Mouse (Mus musculus) heart, adult 2 months (tissue): ENCODE results near the gene 9930022D16Rik. TPM values are rescaled to one million over a fixed set of nuclear protein-coding genes. Genes with fewer than 3 reads are reported as not detected.

Experiments
- DNase-seq, 2 experiments: peaks; one replicate each; pipeline ENCODE4 v3.0.0; 2021
- H3K27ac ChIP-seq: fragments of 200-600 bp; 2 replicates; pipeline ENCODE4 v1.8.1; 2022
- H3K27me3 ChIP-seq: fragments of 200-500 bp; 2 replicates; pipeline ENCODE4 v1.6.1; 2012; ENCODE audit warnings: mild to moderate bottlenecking, low read length, inconsistent platforms, mixed read lengths; ENCODE audit not compliant: control insufficient read depth, insufficient read depth
- H3K36me3 ChIP-seq: fragments of 200-500 bp; 2 replicates; pipeline ENCODE4 v1.6.1; 2012; ENCODE audit warnings: low read length, inconsistent platforms; ENCODE audit not compliant: control insufficient read depth, insufficient read depth
- H3K4me1 ChIP-seq: fragments of 200-500 bp; 2 replicates; pipeline ENCODE4 v1.6.1; 2011; ENCODE audit warnings: low read length; ENCODE audit not compliant: control insufficient read depth, insufficient read depth
- H3K4me3 ChIP-seq: fragments of 200-600 bp; 2 replicates; pipeline ENCODE4 v1.8.1; 2022
- H3K79me2 ChIP-seq: fragments of 200-500 bp; replicated peaks from 2 replicates; pipeline ENCODE4 v1.6.1; 2012; ENCODE audit warnings: mild to moderate bottlenecking, inconsistent platforms, low read length, moderate library complexity, mixed read lengths; ENCODE audit not compliant: control insufficient read depth, insufficient read depth
- H3K9ac ChIP-seq: fragments of 200-500 bp; 2 replicates; pipeline ENCODE4 v1.6.1; 2012; ENCODE audit warnings: low read depth, mild to moderate bottlenecking, control low read depth, inconsistent platforms, low read length, mixed read lengths
- CTCF ChIP-seq: fragments of 200-600 bp; IDR thresholded peaks from 2 replicates; pipeline ENCODE4 v1.8.1; 2022; ENCODE audit warnings: antibody characterized with exemption, mild to moderate bottlenecking, moderate library complexity
- EP300 ChIP-seq: fragments of 200-500 bp; IDR thresholded peaks from 2 replicates; pipeline ENCODE4 v1.6.1; 2011; ENCODE audit warnings: low read depth, low read length, control low read depth; ENCODE audit not compliant: insufficient read depth
- POLR2A ChIP-seq: fragments of 200-500 bp; IDR thresholded peaks from 2 replicates; pipeline ENCODE4 v1.6.1; 2011; ENCODE audit warnings: mild to moderate bottlenecking, low read depth, low read length, control low read depth; ENCODE audit not compliant: insufficient read depth
- WGBS: fragments of 180-500 bp; shearing (Covaris S2); methylation state at CpG from one replicate; pipeline ENCODE4 v1.1.7; 2018; 5-methylcytosine and 5-hydroxymethylcytosine counted together
- intact Hi-C: fragments of 180-260 bp; cut with DNase I; formaldehyde crosslinking; loops from one replicate; pipeline ENCODE4 v1.15.1; 2025
- polyA plus RNA-seq: library from polyadenylated mRNA; depleted of rRNA; stranded (reverse); fragments of >200 nt; gene quantifications from 2 replicates; pipeline ENCODE4 v1.2.3, GENCODE M21; 2012
- total RNA-seq, 2 experiments: library from RNA; stranded (reverse); gene quantifications; 2 replicates each; pipeline ENCODE4 v1.2.3; 2021

9930022D16Rik gene
- total and polyA plus RNA-seq, 3 experiments: not detected

DNA sequence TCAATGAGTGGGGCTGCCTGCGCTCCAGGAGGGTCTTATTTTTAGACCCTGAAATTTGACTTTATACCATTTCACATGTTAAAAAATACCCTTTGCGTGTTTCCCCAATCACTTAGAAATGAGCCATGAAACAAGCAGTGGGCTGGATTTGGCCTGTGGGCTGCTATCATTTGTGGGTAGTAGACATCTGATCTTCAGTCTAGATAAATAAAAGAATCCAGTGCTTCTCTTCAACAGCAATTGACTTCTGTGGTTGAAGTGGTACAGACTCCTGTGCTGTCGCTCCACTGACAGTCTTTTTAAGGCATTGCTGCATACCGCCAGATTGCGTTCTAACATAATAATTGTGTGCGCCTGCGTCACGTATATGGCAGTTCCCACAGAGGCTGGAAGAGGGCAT lies 28.4 kb upstream of the 9930022D16Rik start:
- Histone ChIP-seq H3K9ac (no peak overlapping the region), H3K27ac (no peak overlapping the region), H3K27me3 (no peaks in the 10 kb centered on the region), H3K36me3 (peaks cover 6% of the 10 kb centered on the region), H3K4me1 (peaks cover 12% of the 10 kb centered on the region), H3K79me2 (peaks cover 10% of the 10 kb centered on the region), H3K4me3 (no peak overlapping the region)
- TF ChIP-seq POLR2A (no peak), CTCF (no peak)
- intact Hi-C loops: no loop called here
- 95% methylated on average over 8 of the region's 8 CpGs for WGBS
- DNase-seq: no peak

DNA sequence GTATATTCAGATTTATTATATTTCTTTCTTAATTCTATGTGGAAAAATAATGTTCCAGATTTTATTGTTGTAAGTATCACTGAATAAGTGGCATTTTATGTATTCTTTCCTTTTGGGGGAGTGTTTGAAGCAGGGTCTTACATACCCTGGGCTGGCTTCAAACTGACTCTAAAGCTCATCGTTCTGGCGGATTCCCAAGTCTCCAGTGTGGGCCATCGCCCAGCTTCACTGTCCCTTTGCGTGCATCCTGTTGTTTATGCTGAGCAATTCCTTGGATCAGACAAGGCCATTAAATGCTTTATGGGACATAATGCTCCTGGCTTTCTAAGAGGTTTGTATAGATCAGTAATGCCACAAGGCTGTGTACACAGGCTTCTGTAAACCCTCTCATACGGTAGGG lies 24.7 kb upstream of the 9930022D16Rik start:
- peaks cover 3% of the 10 kb centered on the region; the same call in 1 of the 2 replicates for H3K36me3 ChIP-seq
- intact Hi-C loops: no loop called here
- H3K4me3 ChIP-seq: no peak overlapping the region
- H3K79me2 ChIP-seq: peaks cover 5% of the 10 kb centered on the region
- TF ChIP-seq CTCF: no peak
- TF ChIP-seq EP300: no peak
- TF ChIP-seq POLR2A: no peak
- no peak overlapping the region for H3K9ac ChIP-seq
- no peak overlapping the region for H3K27ac ChIP-seq
- 66% methylated on average over 5 of the region's 5 CpGs for WGBS
- H3K4me1 ChIP-seq: peaks cover 3% of the 10 kb centered on the region
- no peak for DNase-seq
- no peaks in the 10 kb centered on the region for H3K27me3 ChIP-seq

DNA sequence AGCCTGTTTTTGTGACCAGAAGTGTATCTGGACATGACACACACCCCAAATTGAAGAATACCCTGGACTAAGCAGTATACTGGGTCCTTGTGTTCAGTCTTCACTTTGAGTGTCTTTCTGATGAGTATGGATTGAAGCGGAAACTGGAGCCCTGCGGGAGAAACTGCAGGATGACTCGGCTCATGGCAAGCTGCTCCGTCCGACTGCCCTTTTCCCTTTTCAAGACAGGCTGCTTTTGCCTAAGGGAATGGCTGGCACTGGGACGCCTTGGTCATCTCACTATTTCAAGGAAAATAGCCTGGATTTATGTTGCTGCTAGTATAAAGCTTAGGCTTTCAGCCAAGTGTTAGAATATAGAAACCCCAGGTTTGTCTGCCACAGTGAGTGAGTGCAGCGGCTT lies 22.5 kb upstream of the 9930022D16Rik start:
- Histone ChIP-seq H3K36me3 (peaks cover 3% of the 10 kb centered on the region; the same call in 1 of the 2 replicates), H3K27me3 (no peaks in the 10 kb centered on the region), H3K4me1 (peaks cover 5% of the 10 kb centered on the region), H3K27ac (no peak overlapping the region), H3K79me2 (peaks cover 5% of the 10 kb centered on the region), H3K4me3 (no peak overlapping the region), H3K9ac (no peak overlapping the region)
- TF ChIP-seq EP300 (no peak), POLR2A (no peak), CTCF (no peak)
- intact Hi-C loops: no loop called here
- no peak for DNase-seq
- 82% methylated on average over 7 of the region's 7 CpGs for WGBS

DNA sequence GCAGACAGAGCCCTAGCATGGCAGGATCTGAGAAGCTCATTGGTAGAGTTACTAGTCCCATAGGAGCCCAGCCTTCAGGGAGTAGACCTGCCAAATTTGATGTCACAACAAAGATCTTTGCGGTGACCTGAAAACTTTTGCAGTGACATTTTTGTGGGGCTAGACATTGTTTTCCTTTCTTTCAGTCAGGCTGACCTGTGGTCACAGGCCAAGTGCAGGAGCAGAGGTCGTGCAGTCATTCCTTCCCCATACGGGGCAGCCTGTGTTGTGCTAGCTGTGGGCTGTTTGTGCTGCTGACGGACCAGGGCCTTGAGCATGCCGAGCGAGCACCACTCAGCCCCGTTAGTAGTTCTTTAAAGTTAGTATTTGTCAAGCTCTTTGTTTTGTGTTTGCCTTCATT lies 22.0 kb upstream of the 9930022D16Rik start:
- Histone ChIP-seq H3K27ac (no peak overlapping the region), H3K9ac (no peak overlapping the region), H3K36me3 (peaks cover 3% of the 10 kb centered on the region; the same call in 1 of the 2 replicates), H3K4me3 (no peak overlapping the region), H3K79me2 (peaks cover 5% of the 10 kb centered on the region), H3K27me3 (no peaks in the 10 kb centered on the region), H3K4me1 (peaks cover 5% of the 10 kb centered on the region)
- TF ChIP-seq CTCF (no peak), POLR2A (no peak), EP300 (no peak)
- intact Hi-C loops: no loop called here
- no peak for DNase-seq
- 67% methylated on average over 7 of the region's 7 CpGs for WGBS

DNA sequence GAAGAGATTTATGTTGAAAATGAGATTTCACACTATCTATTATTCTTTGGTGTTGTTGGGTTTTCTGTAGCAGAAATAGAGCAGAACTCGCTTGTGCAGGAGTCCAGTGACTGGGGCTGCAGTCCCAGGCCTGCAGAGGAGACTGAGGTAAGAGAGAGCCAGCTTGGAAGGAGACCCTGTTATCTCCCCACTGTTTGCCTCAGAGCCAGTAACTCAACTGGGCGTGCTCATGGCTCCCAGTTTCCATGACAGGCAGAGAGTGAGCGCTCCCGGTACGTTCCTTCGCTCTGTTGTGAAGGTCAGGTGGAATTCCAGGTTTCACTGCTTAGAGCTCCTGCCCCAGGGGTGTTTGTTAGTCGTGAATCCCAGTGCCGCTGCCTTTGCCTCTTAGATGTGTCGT lies 21.1 kb upstream of the 9930022D16Rik start:
- Histone ChIP-seq H3K36me3 (peaks cover 3% of the 10 kb centered on the region; the same call in 1 of the 2 replicates), H3K4me3 (no peak overlapping the region), H3K27ac (no peak overlapping the region), H3K27me3 (no peaks in the 10 kb centered on the region), H3K9ac (no peak overlapping the region), H3K79me2 (peaks cover 5% of the 10 kb centered on the region), H3K4me1 (peaks cover 5% of the 10 kb centered on the region)
- intact Hi-C loops: no loop called here
- no peak for DNase-seq
- no peak for TF ChIP-seq CTCF
- TF ChIP-seq EP300: no peak
- no peak for TF ChIP-seq POLR2A
- 83% methylated on average over 9 of the region's 9 CpGs for WGBS

DNA sequence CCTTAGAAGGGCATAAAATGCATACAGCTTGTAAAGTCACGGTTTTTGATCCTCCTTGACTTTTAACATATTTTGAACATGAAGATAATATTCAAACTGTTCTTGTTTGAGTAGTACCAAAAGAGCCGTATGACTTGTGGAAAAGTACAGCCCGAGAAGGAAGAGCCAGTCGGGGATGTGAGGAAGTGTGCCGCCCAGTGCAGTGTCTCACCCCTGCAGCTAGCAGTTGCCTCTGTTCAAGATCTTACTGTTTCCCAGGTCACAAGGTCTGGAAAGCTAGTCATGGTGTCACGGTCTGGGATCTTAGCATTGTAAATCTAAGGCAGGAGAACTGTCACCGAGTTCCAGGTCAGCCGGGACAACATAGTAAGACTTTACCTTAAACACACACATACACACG lies 19.0 kb upstream of the 9930022D16Rik start:
- no peak for DNase-seq
- TF ChIP-seq POLR2A: no peak
- TF ChIP-seq EP300: no peak
- no peak for TF ChIP-seq CTCF
- intact Hi-C loops: no loop called here
- H3K4me3 ChIP-seq: no peak overlapping the region
- 64% methylated on average over 9 of the region's 9 CpGs for WGBS
- peaks cover 3% of the 10 kb centered on the region for H3K4me1 ChIP-seq
- H3K9ac ChIP-seq: no peak overlapping the region
- H3K79me2 ChIP-seq: peaks cover 3% of the 10 kb centered on the region
- peak overlapping the region; percentile 30 for H3K27ac ChIP-seq
- H3K36me3 ChIP-seq: no peaks in the 10 kb centered on the region
- H3K27me3 ChIP-seq: no peaks in the 10 kb centered on the region
